Mouse (Mus musculus) lung, adult 2 months (tissue): ENCODE data around the gene Nod1.

Experiments
- CTCF ChIP-seq: fragments of 200-500 bp; IDR thresholded peaks from 2 replicates; pipeline ENCODE4 v1.5.1; 2011; ENCODE audit warnings: mild to moderate bottlenecking, low read length, control low read depth; ENCODE audit not compliant: insufficient read depth
- POLR2A ChIP-seq: fragments of 200-500 bp; IDR thresholded peaks from 2 replicates; pipeline ENCODE4 v1.6.1; 2011; ENCODE audit warnings: low read depth, mild to moderate bottlenecking, control low read depth, low read length, borderline replicate concordance; ENCODE audit errors: extremely low read depth

DNA sequence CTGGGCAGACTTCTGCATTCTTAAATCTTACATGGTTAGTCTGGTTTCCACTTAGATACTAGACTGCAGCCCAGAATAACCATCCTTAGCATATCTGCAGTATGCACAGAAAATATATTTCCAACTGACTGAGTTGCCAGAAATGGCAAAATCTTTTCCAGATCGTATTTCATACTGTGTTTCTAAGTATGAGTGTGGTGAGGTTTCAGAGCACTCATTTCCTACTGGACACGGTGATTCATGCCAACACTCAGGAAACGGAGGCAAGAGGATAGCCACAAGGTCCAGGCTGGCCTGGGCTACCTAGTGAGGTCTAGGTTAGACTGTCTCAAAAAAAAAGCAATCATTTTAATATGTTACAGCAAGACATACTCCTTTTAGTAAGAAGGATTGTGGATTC, 81.0 kb downstream of the Nod1 start:
- no peak for TF ChIP-seq POLR2A
- no peak for TF ChIP-seq CTCF
